Mouse (Mus musculus) lung, adult 2 months (tissue): ENCODE measurements around the gene Usp53.

Source experiments
- CTCF ChIP-seq: fragments of 200-500 bp; IDR thresholded peaks from 2 replicates; pipeline ENCODE4 v1.5.1; 2011; ENCODE audit warnings: mild to moderate bottlenecking, low read length, control low read depth; ENCODE audit not compliant: insufficient read depth
- POLR2A ChIP-seq: fragments of 200-500 bp; IDR thresholded peaks from 2 replicates; pipeline ENCODE4 v1.6.1; 2011; ENCODE audit warnings: low read depth, mild to moderate bottlenecking, control low read depth, low read length, borderline replicate concordance; ENCODE audit errors: extremely low read depth

DNA sequence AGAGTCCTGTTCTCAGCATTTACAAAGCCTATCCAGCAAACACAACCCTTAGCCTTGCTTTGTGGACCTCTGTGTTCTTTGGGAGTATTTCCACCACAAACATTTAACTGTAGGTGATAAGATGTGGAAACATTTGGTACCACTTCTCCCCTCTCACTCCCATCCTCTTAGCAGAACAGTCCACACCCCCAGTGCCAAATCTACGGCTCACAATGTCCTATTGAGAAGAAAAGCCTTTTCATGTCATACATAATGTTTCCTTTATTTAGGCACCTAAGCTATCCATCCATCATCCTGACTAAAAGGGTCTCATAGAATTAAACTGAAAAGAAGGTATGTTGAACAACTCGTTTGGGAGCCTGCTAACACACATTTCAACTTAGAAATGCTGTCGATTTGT lies 41.3 kb upstream of the Usp53 start:
- TF ChIP-seq CTCF (no peak), POLR2A (no peak)
